Mouse (Mus musculus): ENCODE results near the gene Capns2. TPM values are rescaled to one million over a fixed set of nuclear protein-coding genes. Genes with fewer than 3 reads are reported as not detected.

Gene Capns2
- total RNA-seq, 2 experiments from 2014 or later, result 1.0 to 1.8 TPM

- no peak for DNase-seq (ENCODE audit: low spot score in 2 of 2)
These were observed 2.4 kb downstream of the Capns2 start for GRCm38 (mm10) chr8:92903488-92904135.

GRCm38 (mm10) chr8:92906553-92906952 is 5.3 kb downstream of the Capns2 start:
- DNase-seq (ENCODE audit: low spot score in 2 of 2), result no peak

DNA sequence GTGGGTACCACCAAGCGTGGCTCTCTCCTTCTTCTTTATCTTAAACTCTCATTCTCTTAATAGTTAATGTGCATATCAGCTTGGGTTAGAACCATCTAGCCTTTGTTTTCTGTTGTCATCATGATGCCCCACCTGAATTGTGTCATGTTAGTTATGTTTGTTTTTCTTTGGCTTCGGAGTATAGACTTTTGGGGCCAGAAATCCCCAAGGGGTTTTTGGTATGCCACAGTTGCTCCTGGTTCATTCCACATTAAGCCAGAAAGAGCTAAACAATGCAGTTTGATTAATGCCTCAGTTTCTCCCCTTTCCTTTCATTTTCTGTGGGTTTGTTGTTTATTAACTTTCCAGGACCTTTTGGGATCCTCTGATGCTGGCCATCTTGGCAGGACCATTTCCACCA is 7.2 kb downstream of the Capns2 start:
- no peak for DNase-seq (ENCODE audit: low spot score in 2 of 2)

DNA sequence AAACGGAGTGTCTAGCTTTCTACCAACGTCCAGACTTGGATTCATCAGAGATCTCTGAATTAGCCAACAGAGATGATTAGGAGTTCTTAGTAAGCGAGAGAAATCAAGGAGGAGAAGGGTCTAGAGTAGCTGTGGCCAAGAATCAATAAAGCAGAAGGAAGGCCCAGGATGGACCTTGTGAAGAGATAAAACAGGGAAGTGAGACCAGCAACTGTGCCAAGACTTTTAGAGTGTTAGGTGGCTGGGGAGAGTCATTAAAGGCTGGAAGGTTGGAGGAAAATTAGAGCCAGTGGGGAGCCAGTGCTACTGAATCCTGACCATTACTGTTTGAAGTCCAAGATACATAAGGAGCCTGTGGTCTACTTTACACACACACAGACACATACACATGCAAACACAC is 10.3 kb downstream of the Capns2 start:
- DNase-seq (ENCODE audit: low spot score in 2 of 2), result no peak

DNA sequence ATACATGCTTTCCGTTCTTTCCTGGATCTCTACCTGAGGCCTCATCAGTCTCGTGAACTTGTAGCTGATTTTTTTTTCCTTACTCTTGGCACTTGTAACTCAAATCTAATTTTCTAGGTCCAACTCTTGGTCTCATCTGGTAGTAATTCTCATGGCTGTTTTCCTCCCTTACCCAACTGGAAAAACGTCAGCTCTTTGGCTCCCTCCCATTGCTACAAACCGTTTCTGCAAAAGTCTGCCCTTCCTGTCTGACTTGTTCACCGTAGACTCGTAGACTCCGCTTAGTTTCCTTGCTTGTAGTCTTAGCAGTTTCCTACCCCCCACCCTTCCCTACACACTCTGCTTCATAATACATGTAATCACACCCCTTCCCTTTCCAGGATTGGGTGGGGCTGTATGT is 12.2 kb downstream of the Capns2 start:
- DNase-seq (ENCODE audit: low spot score in 2 of 2), result no peak

DNA sequence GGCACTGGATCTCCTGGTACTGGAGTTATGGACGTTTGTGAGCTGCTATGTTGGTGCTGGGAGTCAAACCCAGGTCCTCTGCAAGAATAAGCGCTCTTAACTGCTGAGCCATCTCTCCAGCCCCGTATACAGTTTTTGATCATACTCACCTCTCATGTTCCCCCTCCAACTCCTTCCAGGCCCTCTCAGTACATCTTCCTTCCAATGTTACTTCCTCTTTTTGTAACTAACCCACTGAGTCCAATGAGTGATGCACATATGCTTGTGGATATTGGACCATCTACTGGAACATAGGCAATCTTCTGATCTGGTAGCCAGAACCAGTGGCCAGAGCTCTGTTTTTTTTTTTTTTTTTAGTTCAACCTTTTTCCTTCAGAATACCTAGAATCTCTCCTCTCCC is 14.9 kb downstream of the Capns2 start:
- no peak for DNase-seq (ENCODE audit: low spot score in 2 of 2)

GRCm38 (mm10) chr8:92921768-92922167 is 20.6 kb downstream of the Capns2 start:
- DNase-seq (ENCODE audit: low spot score in 2 of 2), result no peak

GRCm38 (mm10) chr8:92928986-92929385 is 27.8 kb downstream of the Capns2 start:
- DNase-seq (ENCODE audit: low spot score in 2 of 2), result no peak

DNA sequence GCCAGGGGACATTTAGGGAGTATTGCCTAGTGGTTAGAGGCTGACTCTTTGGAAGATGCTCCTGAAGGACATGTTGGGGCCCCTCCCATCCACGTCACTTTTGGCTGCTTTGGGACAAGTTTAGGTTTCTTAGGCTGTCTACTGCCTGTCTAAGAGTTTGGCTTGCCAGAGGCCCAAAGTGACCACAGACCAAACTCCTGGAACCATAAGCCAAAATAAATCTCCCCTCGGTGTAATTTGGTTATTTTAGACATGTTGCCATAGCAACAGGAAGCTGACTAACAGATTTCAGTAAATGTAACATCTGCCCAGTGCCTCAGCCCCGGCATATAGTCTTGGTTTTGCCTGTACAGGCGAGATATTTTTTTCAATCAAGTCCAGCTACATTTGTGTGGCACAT is 36.8 kb downstream of the Capns2 start:
- no peak for DNase-seq (ENCODE audit: low spot score in 2 of 2)

DNA sequence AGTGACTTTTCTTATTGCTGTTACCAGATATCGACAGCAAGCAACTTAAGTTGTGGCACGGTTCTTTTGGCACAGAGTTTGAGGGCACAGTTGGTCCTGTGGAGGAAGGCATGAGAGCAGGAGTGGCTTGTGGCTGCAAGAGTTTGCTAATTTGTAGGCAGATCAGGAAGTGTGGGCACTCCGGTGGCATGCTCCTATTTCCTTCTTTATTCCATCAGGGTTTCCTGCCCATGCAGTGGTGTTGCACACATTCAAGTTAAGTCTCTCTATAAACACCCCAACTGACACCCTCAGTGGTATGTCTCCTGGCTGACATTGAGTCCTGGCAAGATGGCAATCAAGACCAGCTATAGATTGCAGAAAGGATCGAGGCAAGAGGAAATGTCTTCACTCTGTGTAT is 47.9 kb downstream of the Capns2 start:
- DNase-seq (ENCODE audit: low spot score in 2 of 2), result no peak

DNA sequence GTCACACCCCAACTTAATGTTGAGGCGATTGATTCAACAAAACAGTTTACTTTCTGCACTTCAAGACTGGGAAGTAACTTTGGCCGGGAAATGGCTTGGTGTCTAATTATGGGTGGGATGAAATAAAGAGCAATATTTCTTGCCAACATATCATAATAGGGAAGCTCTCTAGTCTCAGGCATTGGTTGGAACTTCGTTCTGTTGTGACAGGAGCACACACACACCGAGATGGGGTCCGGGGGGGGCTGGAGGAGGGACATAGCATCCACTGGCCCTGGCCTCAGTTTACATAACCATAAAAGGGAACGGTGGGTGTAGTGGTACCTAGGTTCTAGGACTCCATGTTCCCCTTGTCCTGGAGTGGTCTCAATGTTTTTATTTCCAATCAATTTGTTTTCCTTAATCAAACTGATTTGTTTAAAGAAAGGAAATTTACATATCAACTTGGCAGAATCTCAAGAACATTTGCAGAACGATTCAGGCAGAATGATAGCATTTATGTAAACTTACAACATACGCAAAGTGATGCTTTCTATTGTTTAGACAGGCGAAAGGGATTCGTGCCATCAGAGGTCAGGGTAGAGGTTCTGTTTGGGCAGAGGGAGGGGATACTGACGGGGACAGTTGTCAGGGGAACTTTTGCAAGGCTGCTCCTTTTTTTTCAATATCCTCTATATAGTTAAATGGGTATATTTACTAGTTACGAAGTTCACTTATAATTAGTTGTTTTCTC is 49.6 kb downstream of the Capns2 start:
- no peak for DNase-seq (ENCODE audit: low spot score in 2 of 2)

Small RNAs within 50 kb of the gene (microRNA-seq; reads per million reads assigned to microRNA genes)
- 0 reads per million in 2 experiments for gene Gm22151

Other genes with a start within 250 kb of the Capns2 start
- gene Irx6, start 227.1 kb upstream of the Capns2 start, total RNA-seq (2021), result under 1 TPM; 0.21 to 0.22 TPM
- gene Mmp2, start 74.1 kb upstream of the Capns2 start, total RNA-seq (2021), result 10 to 100 TPM in 1 of 2 experiments, 1 to 10 TPM in 1; 7.5 to 10.6 TPM
- 10 to 100 TPM in 1 of 2 experiments, 1 to 10 TPM in 1; 8.1 to 11.1 TPM for gene Lpcat2, start 46.1 kb upstream of the Capns2 start, total RNA-seq (2021)
- under 1 TPM; 0.22 to 0.34 TPM for gene Slc6a2, start 58.7 kb downstream of the Capns2 start, total RNA-seq (2021)
- not detected for gene Ces1a, start 146.8 kb downstream of the Capns2 start, total RNA-seq (2021)
- not detected for gene Ces1b, start 178.6 kb downstream of the Capns2 start, total RNA-seq (2021)
- not detected for gene Ces1c, start 229.9 kb downstream of the Capns2 start, total RNA-seq (2021)

All from layer of hippocampus, postnatal 10 days (tissue).